Mouse (Mus musculus) heart, embryonic 12.5 days (tissue): ENCODE measurements around the gene Nos1. TPM values are rescaled to one million over a fixed set of nuclear protein-coding genes. Genes with fewer than 3 reads are reported as not detected.

Source experiments
- ATAC-seq: fragments of 200-750 bp; cut with Nextera tagmentation; 2 replicates; pipeline ENCODE4 v1.8.0; 2017; ENCODE audit warnings: moderate TSS enrichment, moderate library complexity; ENCODE audit not compliant: insufficient number of reproducible peaks, low FRiP score
- H3K27ac ChIP-seq: fragments of 300-500 bp; sonication (generic); 2 replicates; pipeline ENCODE4 v1.5.1; 2016; ENCODE audit warnings: mild to moderate bottlenecking, moderate library complexity; ENCODE audit not compliant: poor library complexity, severe bottlenecking
- H3K27me3 ChIP-seq: fragments of 300-500 bp; sonication (generic); replicated peaks from 2 replicates; pipeline ENCODE4 v1.6.1; 2016; ENCODE audit warnings: mild to moderate bottlenecking, moderate library complexity
- H3K36me3 ChIP-seq: fragments of 300-500 bp; sonication (generic); 2 replicates; pipeline ENCODE4 v1.6.1; 2016; ENCODE audit warnings: mild to moderate bottlenecking, moderate library complexity
- H3K4me1 ChIP-seq: fragments of 300-500 bp; sonication (generic); replicated peaks from 2 replicates; pipeline ENCODE4 v1.6.1; 2016; ENCODE audit warnings: mild to moderate bottlenecking
- H3K4me2 ChIP-seq: fragments of 300-500 bp; sonication (generic); 2 replicates; pipeline ENCODE4 v1.6.1; 2016; ENCODE audit warnings: mild to moderate bottlenecking, moderate library complexity
- H3K4me3 ChIP-seq: fragments of 300-500 bp; sonication (generic); 2 replicates; pipeline ENCODE4 v1.5.1; 2016; ENCODE audit warnings: mild to moderate bottlenecking
- H3K9ac ChIP-seq: fragments of 300-500 bp; sonication (generic); 2 replicates; pipeline ENCODE4 v1.6.1; 2016; ENCODE audit warnings: mild to moderate bottlenecking, moderate library complexity
- H3K9me3 ChIP-seq: fragments of 300-500 bp; sonication (generic); replicated peaks from 2 replicates; pipeline ENCODE4 v1.6.1; 2016; ENCODE audit warnings: mild to moderate bottlenecking, moderate library complexity
- WGBS: fragments of 180-500 bp; shearing (Covaris S2); methylation state at CpG from one replicate; pipeline ENCODE4 v1.1.7; 2016; 5-methylcytosine and 5-hydroxymethylcytosine counted together
- polyA plus RNA-seq: library from polyadenylated mRNA; unstranded; fragments of >200 nt; fragmentation: Nextera tagmentation; extraction: Ambion mirVana; gene quantifications from 2 replicates; pipeline ENCODE4 v1.2.1, GENCODE M21; 2016

Gene Nos1
- polyA plus RNA-seq, 1 experiment from 2014 or later: 0.09 TPM

DNA sequence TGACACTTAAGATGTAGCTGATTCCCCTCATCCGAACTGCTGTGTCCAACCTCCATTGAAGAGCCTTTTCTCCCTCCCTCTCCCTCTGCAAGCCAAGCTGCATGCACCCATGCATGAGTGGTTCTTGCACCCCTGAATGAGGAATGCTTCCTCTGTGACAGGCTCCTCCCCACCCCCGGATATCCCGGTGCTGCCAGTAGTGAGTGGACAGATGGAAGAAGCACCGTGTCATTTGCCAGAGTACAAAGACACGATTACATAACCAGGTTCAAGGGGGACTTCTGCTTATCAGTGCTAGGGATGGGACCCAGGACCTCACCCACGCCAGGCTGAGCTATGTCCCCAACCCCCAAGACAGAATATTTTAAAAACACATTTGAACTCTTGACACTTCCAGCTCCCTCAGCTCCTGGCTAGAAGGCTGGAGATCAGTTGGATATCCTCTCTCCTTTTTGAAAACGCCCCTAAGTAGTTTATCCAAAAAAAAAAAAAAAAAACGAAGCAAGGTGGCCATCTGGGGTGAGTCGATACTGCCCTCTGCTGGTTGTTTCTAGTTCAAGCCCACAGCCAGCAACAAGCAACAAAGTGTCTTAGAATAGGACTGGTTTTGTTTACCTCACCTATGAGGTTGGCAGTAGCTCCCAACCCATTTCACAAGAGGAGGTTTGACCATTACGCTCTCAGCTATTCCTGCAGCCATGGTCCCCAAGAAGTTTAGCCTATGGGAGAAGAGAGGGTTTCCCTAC, 175.0 kb downstream of the Nos1 start:
- H3K4me2 ChIP-seq: no peak overlapping the region
- H3K9me3 ChIP-seq: no peaks in the 10 kb centered on the region
- no peaks in the 10 kb centered on the region for H3K4me1 ChIP-seq
- H3K9ac ChIP-seq: no peak overlapping the region
- no peak for ATAC-seq
- 30% methylated on average over 10 of the region's 10 CpGs for WGBS
- no peak overlapping the region for H3K4me3 ChIP-seq
- no peaks in the 10 kb centered on the region for H3K36me3 ChIP-seq
- no peak overlapping the region for H3K27ac ChIP-seq
- peaks cover 5% of the 10 kb centered on the region; the same call in 1 of the 2 replicates for H3K27me3 ChIP-seq

DNA sequence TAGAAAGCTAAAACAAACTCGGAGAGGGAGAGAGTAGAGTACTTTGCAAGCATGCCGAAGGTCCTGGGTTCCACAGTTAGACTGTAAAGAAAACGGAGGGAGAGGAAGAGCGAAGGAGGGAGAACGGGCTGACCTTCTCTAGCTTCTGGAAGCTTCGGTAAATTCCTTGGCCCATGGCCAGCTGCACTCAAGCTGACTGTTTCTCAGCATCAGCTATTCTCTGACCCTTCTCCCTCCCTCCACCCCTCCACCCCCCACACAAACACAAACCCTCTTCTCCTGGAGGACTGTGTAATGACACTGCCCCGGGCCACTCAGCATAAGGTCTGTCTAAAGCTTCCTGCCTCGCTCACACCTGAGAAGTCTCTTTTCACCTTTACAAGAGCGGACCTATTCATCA, 183.9 kb downstream of the Nos1 start:
- H3K27ac ChIP-seq: no peak overlapping the region
- 31% methylated on average over 9 of the region's 9 CpGs for WGBS
- no peak for ATAC-seq

DNA sequence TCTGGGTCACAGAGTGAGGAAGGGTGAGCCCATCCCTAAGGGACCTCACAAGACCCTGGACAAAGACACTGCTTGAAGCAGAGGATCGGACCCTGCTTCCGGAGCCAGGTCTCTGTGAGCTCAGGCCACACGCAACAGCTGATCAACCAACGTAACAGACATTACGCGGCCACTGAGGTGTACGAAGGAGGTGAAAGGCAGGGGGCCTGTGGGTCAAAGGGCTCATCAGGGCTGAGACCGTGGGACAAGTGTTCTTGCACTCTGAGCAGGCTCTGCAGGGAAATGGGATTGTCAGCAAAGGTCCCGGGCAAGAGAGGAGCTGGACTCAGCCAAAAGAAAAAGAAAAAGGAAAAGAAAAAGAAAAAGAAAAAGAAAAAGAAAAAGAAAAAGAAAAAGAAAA, 186.1 kb downstream of the Nos1 start:
- peaks cover 9% of the 10 kb centered on the region; the same call in 1 of the 2 replicates for H3K9me3 ChIP-seq
- H3K36me3 ChIP-seq: no peaks in the 10 kb centered on the region
- H3K4me2 ChIP-seq: no peak overlapping the region
- H3K4me3 ChIP-seq: no peak overlapping the region
- no peaks in the 10 kb centered on the region for H3K27me3 ChIP-seq
- H3K9ac ChIP-seq: no peak overlapping the region
- ATAC-seq: no peak
- no peak overlapping the region for H3K27ac ChIP-seq
- peaks cover 21% of the 10 kb centered on the region for H3K4me1 ChIP-seq
- 70% methylated on average over 9 of the region's 9 CpGs for WGBS

More for the DNA sequence above, 183.9 kb downstream of the Nos1 start:
- H3K4me3 ChIP-seq: no peak overlapping the region
- no peaks in the 10 kb centered on the region for H3K36me3 ChIP-seq
- H3K27me3 ChIP-seq: no peaks in the 10 kb centered on the region
- H3K9me3 ChIP-seq: peaks cover 9% of the 10 kb centered on the region; the same call in 1 of the 2 replicates
- H3K4me1 ChIP-seq: peaks cover 21% of the 10 kb centered on the region
- no peak overlapping the region for H3K9ac ChIP-seq
- peak overlapping the region; percentile 32 for H3K4me2 ChIP-seq

DNA sequence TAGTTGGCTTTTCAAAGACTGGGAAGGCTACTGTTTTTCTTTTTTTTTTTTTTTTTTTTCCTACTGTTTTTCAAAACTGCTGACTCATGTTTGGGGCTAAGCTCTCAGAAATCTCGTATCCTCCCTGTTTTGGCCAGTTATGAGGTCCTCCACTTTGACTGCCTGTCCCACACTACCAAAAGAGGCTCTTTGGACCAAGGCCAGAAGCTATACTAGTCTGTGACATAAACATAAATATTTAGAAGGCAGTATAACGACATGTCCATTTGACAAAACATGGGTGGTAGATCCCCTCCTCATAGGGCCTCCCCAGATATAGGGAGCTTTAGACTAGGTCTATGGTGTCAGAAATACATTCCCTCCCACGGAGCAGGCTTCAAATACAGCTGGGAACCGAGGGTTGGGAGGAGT, 186.8 kb downstream of the Nos1 start:
- Histone ChIP-seq H3K9me3 (peaks cover 9% of the 10 kb centered on the region; the same call in 1 of the 2 replicates), H3K4me1 (peaks cover 21% of the 10 kb centered on the region), H3K9ac (no peak overlapping the region), H3K36me3 (no peaks in the 10 kb centered on the region), H3K4me2 (no peak overlapping the region), H3K27ac (no peak overlapping the region), H3K27me3 (no peaks in the 10 kb centered on the region), H3K4me3 (no peak overlapping the region)
- WGBS: 46% methylated on average over 4 of the region's 4 CpGs
- no peak for ATAC-seq

DNA sequence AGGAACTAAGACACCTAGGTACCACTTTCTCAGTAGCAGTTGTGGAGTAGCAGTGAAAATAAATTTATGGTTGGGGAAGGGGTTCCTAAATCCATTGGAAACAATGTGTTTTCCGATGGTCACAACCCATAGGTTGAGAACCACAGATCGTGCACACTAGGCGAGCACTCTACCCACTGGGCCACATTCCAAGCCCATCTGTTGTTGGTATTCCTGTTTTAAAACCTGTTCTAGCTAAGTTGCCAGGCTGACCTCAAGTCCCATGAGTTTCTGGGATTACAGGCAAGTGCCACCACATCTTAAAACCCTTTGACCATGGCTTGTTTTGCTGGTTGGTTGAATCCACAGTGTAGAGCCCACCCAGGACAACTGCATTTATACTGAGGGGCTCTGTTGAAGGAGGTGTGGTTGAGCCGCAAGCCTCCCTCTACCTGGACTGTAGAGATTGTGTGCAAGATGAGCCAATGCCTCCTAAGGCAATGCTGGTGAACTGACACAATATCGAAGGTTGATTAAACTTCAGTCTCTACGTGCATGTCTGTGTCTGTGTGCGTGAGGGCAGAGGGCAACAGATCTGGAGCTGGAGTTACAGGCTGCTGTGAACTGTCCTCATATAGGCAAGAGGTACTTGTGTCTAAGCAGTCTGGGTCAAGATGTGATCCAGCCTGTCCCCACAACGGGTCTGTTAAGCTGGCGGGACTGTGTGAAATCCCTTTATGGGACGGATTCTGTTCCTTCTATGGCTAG, 189.0 kb downstream of the Nos1 start:
- 85% methylated on average over 10 of the region's 10 CpGs for WGBS

DNA sequence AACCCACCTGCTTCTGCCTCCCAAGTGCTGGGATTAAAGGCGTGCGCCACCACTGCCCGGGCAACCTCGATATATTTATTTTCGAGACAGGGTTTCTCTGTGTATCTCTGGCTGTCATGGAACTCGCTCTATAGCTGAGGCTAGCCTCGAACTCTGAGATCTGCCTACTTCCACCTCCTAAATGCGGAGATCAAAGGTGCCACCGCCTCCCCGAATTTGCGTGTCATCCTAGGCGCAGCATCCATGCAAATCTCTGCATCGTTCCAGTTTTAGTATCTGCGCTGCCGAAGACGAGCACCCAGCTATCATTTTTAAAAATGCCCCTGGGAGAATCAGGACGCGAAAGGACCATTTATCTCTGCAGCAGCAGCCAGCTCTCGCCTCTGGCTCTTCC, 195.4 kb downstream of the Nos1 start:
- peaks cover 15% of the 10 kb centered on the region for H3K4me1 ChIP-seq
- no peak; the same call in 1 of the 2 replicates for ATAC-seq
- peaks cover 24% of the 10 kb centered on the region for H3K36me3 ChIP-seq
- no peaks in the 10 kb centered on the region for H3K27me3 ChIP-seq
- H3K9ac ChIP-seq: 0 out of 2 replicates have a peak overlapping the region, but pooled peaks have one; percentile 95
- 21% methylated on average over 19 of the region's 19 CpGs for WGBS
- no peak overlapping the region for H3K27ac ChIP-seq
- H3K9me3 ChIP-seq: no peaks in the 10 kb centered on the region
- peak overlapping the region; percentile 90 for H3K4me3 ChIP-seq
- H3K4me2 ChIP-seq: peak overlapping the region; percentile 86

More for the DNA sequence above, 189.0 kb downstream of the Nos1 start:
- no peak overlapping the region for H3K9ac ChIP-seq
- H3K27me3 ChIP-seq: no peaks in the 10 kb centered on the region
- peaks cover 10% of the 10 kb centered on the region for H3K4me1 ChIP-seq
- H3K27ac ChIP-seq: no peak overlapping the region
- no peak overlapping the region for H3K4me3 ChIP-seq
- no peak overlapping the region for H3K4me2 ChIP-seq
- peaks cover 9% of the 10 kb centered on the region; the same call in 1 of the 2 replicates for H3K9me3 ChIP-seq
- H3K36me3 ChIP-seq: no peaks in the 10 kb centered on the region
- ATAC-seq: no peak

DNA sequence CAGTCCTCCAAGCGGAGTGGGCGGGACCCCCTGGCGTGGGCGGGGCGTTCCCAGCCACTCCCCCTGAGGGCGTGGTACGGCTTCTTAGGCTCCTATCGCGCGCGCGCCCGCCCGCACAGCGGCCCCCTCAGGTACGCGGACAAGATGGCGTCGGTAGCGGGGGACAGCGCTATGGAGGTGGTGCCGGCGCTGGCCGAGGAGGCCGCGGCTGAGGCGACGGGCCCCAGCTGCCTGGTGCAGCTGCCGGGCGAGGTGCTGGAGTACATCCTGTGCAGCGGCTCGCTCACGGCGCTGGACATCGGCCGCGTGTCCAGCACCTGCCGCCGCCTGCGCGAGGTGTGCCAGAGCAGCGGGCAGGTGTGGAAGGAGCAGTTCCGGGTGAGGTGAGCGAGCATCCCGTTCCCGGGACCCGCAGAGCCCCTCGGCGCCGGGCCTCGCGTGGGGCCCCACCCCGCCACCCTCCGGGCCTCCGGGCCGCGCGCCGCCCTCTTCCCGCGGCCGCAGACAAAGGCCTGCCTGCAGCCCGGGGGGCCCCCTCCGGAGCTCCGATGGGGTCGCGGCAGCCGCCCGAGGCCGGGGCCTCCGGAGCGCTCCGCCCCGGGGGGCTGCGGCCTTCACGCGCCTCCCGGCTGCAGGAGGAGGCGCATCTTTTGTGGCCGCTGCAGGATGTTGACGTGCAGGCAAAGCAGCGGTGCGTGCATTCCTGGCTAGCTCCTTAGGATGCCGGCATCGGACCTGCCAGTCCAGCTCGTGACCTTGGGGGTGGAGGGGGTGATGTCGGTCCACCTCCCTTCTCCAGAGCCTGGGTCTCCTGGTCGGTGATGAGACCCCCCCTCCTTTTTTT, 196.0 kb downstream of the Nos1 start, which contains the start of gene Fbxo21:
Gene Fbxo21, plus strand, starts transcription at position 74 of the 844 bp plus-strand sequence.
- WGBS: under 1% methylated on average over 87 of the region's 88 CpGs

DNA sequence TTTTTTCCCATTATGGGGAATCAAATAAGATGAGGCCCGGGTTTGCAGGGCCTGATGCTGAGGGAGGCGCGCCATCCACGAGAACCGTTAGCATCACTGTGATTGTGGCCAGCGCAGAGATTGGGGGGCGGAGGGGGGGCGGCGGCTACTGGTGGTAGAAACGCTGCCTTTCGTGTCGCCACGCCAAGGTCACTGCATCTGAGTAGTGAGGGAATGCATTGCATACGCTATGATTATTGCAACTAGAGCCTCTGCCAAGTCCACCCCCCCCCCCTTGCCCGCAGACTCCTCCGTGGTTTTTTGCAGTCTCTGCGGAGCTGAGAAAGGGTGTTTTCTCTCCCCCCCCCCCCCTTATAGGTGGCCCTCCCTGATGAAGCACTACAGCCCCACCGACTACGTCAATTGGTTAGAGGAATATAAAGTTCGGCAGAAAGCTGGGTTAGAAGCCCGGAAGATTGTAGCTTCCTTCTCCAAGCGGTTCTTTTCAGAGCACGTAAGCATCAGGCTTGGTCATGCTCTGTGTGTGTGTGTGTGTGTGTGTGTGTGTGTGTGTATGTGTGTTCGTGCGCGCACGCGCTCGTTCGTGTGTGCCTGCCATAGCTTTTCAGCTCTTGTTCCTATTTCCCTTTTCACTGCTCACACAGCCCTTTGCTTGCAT, 196.8 kb downstream of the Nos1 start:
- H3K27ac ChIP-seq: no peak overlapping the region
- H3K4me2 ChIP-seq: peak overlapping the region; percentile 86
- H3K4me1 ChIP-seq: peaks cover 15% of the 10 kb centered on the region
- H3K9ac ChIP-seq: peak overlapping the region; percentile 95
- H3K9me3 ChIP-seq: no peaks in the 10 kb centered on the region
- 25% methylated on average over 30 of the region's 30 CpGs for WGBS
- peak overlapping the region; percentile 90 for H3K4me3 ChIP-seq
- peaks cover 37% of the 10 kb centered on the region for H3K36me3 ChIP-seq
- no peak for ATAC-seq
- H3K27me3 ChIP-seq: no peaks in the 10 kb centered on the region

More for the DNA sequence above, 196.0 kb downstream of the Nos1 start, which contains the start of gene Fbxo21:
- Histone ChIP-seq H3K4me3 (peak within 1 kb of the TSS; percentile 90), H3K27ac (peak within 1 kb of the TSS; percentile 52), H3K4me2 (peak within 1 kb of the TSS; percentile 86), H3K4me1 (peaks cover 15% of the 10 kb centered on the region), H3K9me3 (no peaks in the 10 kb centered on the region), H3K27me3 (no peaks in the 10 kb centered on the region), H3K9ac (peak within 1 kb of the TSS; percentile 95), H3K36me3 (peaks cover 30% of the 10 kb centered on the region)
- ATAC-seq: peak; percentile 94

DNA sequence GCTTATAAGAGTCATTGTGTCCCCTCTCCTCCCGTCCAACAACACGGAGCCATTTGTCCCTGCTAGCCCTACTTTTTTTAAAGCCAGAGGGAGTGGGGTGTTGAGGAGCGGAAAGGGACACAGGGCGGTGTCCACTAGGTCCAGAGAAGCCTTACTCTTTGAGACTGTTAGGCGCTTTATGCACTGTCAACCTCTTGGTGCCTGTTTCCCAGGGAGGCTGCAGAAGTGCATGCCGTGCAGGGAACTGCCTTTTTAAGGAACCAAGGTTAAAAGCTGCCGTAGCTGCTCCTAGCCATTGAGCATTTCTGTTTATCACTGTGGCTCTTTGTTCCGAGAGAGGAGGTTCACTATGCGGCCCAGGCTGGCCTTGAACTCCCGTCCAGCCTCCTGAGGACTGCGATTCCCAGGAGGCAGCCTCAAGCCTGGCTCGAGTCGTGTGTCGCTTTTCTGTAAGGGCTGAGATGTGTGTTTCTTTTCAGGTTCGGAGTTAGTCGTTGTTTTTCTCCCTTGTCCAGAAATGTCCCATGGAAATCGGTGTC, 197.4 kb downstream of the Nos1 start:
- H3K36me3 ChIP-seq: peaks cover 43% of the 10 kb centered on the region
- no peak overlapping the region for H3K27ac ChIP-seq
- H3K4me3 ChIP-seq: peak overlapping the region; percentile 90
- H3K9ac ChIP-seq: peak overlapping the region; percentile 95
- peaks cover 15% of the 10 kb centered on the region for H3K4me1 ChIP-seq
- peak overlapping the region; percentile 86 for H3K4me2 ChIP-seq
- 66% methylated on average over 17 of the region's 17 CpGs for WGBS
- ATAC-seq: no peak
- H3K27me3 ChIP-seq: no peaks in the 10 kb centered on the region
- no peaks in the 10 kb centered on the region for H3K9me3 ChIP-seq

DNA sequence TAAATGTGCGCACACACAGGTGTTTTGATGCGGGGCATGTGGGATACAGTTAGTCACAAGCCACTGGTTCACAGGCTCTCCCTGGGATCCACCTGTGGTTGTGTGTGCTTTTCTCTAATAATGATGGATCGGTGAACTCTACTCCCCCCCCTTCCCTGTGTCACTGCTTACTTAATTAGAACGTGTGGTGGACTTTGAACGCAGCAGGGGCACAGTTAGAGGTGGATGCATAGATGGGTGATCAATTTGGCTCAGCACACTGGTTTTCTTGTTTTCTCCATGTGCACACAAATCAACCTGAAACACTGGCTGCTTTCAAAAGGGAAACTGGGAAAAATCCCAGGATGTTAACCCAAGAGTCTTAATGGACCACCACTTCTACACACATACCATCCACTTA, 198.2 kb downstream of the Nos1 start:
- H3K36me3 ChIP-seq: peaks cover 52% of the 10 kb centered on the region
- H3K9ac ChIP-seq: no peak overlapping the region
- H3K27me3 ChIP-seq: no peaks in the 10 kb centered on the region
- H3K4me3 ChIP-seq: no peak overlapping the region
- peaks cover 15% of the 10 kb centered on the region for H3K4me1 ChIP-seq
- no peaks in the 10 kb centered on the region for H3K9me3 ChIP-seq
- H3K4me2 ChIP-seq: no peak overlapping the region
- H3K27ac ChIP-seq: no peak overlapping the region
- ATAC-seq: no peak
- WGBS: 86% methylated on average over 5 of the region's 5 CpGs
